Mouse (Mus musculus) kidney, adult 2 months (tissue): ENCODE results near the gene Rnf10.
A peak's percentile ranks its signal among the peaks of the same experiment; 100 is the strongest.

Source experiments
- CTCF ChIP-seq: fragments of 200-500 bp; conservative IDR thresholded peaks from 2 replicates; pipeline ENCODE4 v1.5.1; 2011; ENCODE audit warnings: low read depth, mild to moderate bottlenecking, control low read depth, low read length, moderate library complexity, mixed read lengths; ENCODE audit not compliant: insufficient read depth, insufficient read length
- POLR2A ChIP-seq: fragments of 200-500 bp; IDR thresholded peaks from one replicate; pipeline ENCODE4 v1.6.1; 2011; ENCODE audit warnings: low read depth, low read length, control low read depth

- TF ChIP-seq CTCF = peak; percentile 41; the same call in 1 of the 2 replicates
- no peak for TF ChIP-seq POLR2A
Measured at GRCm38 (mm10) chr5:115319004-115319940, 46.6 kb upstream of the Rnf10 start.
